Mouse (Mus musculus) MEL (cell line): ENCODE measurements around the gene Atp23. TPM values are rescaled to one million over a fixed set of nuclear protein-coding genes. Genes with fewer than 3 reads are reported as not detected.

ENCODE experiments used
- DNase-seq: peaks from one replicate; pipeline ENCODE4 v3.0.0; 2011; ENCODE audit warnings: low read depth, low spot score
- H3K27ac ChIP-seq: 2 replicates; pipeline ENCODE4 v1.5.1; 2012; ENCODE audit warnings: low read depth, mild to moderate bottlenecking, control low read depth, low read length, moderate library complexity; ENCODE audit not compliant: control insufficient read depth
- H3K27me3 ChIP-seq, 2 experiments: fragments of 150-350 bp in 1 of 2; sonication (generic) in 1 of 2; 2 replicates each; pipeline ENCODE4 v1.6.1; 2012; ENCODE audit warnings: low read length in 2 of 2, mild to moderate bottlenecking in 2 of 2, improper control_type of control experiment in 1 of 2, moderate library complexity in 1 of 2; ENCODE audit not compliant: insufficient read depth in 2 of 2, control insufficient read depth in 1 of 2
- H3K36me3 ChIP-seq, 2 experiments: 2 replicates each; pipeline ENCODE4 v1.6.1; 2012 to 2014; ENCODE audit warnings: low read length in 2 of 2, improper control_type of control experiment in 1 of 2, inconsistent platforms in 1 of 2, mild to moderate bottlenecking in 1 of 2; ENCODE audit not compliant: insufficient read depth in 2 of 2, control insufficient read depth in 1 of 2
- H3K4me1 ChIP-seq, 2 experiments: fragments of 150-350 bp in 1 of 2; sonication (generic) in 1 of 2; 2 replicates each; pipeline ENCODE4 v1.6.1; 2012; ENCODE audit warnings: low read length in 2 of 2, improper control_type of control experiment in 1 of 2, mild to moderate bottlenecking in 1 of 2; ENCODE audit not compliant: insufficient read depth in 2 of 2, control insufficient read depth in 1 of 2
- H3K4me3 ChIP-seq, 2 experiments: fragments of 150-350 bp in 1 of 2; sonication (generic) in 1 of 2; 2 replicates each; pipeline ENCODE4 v1.5.1; 2012; ENCODE audit warnings: low read depth in 2 of 2, low read length in 2 of 2, mild to moderate bottlenecking in 2 of 2, moderate library complexity in 2 of 2, control low read depth in 1 of 2, improper control_type of control experiment in 1 of 2; ENCODE audit not compliant: control insufficient read depth in 1 of 2, insufficient read depth in 1 of 2
- H3K79me2 ChIP-seq: 2 replicates; pipeline ENCODE4 v1.6.1; 2012; ENCODE audit warnings: mild to moderate bottlenecking, low read length, moderate library complexity; ENCODE audit not compliant: control insufficient read depth, poor library complexity, insufficient read depth
- H3K9ac ChIP-seq: 2 replicates; pipeline ENCODE4 v1.6.1; 2012; ENCODE audit warnings: low read depth, mild to moderate bottlenecking, control low read depth, low read length, moderate library complexity; ENCODE audit not compliant: control insufficient read depth, poor library complexity, severe bottlenecking
- H3K9me3 ChIP-seq: fragments of 150-350 bp; sonication (generic); replicated peaks from 2 replicates; pipeline ENCODE4 v1.6.1; 2012; ENCODE audit warnings: mild to moderate bottlenecking, low read length, improper control_type of control experiment, moderate library complexity; ENCODE audit not compliant: insufficient read depth
- CHD1 ChIP-seq: IDR thresholded peaks from 2 replicates; pipeline ENCODE4 v1.6.1; 2012; ENCODE audit warnings: low read depth, mild to moderate bottlenecking, inconsistent platforms, low read length, improper control_type of control experiment
- CHD2 ChIP-seq: IDR thresholded peaks from 2 replicates; pipeline ENCODE4 v1.6.1; 2011; ENCODE audit warnings: low read length, improper control_type of control experiment
- CTCF ChIP-seq, 3 experiments: IDR thresholded peaks in 2 of 3; conservative IDR thresholded peaks in 1 of 3; 2 replicates each; pipeline ENCODE4 v1.5.1; 2011 to 2012; ENCODE audit warnings: low read length in 3 of 3, low read depth in 2 of 3, mild to moderate bottlenecking in 2 of 3, improper control_type of control experiment in 1 of 3, inconsistent platforms in 1 of 3, mixed read lengths in 1 of 3, moderate library complexity in 1 of 3; ENCODE audit not compliant: control insufficient read depth in 1 of 3, insufficient read depth in 1 of 3, poor library complexity in 1 of 3, severe bottlenecking in 1 of 3
- KAT2A ChIP-seq: conservative IDR thresholded peaks from 2 replicates; pipeline ENCODE4 v1.6.1; 2012; ENCODE audit warnings: low read depth, low read length, improper control_type of control experiment, inconsistent platforms
- MXI1 ChIP-seq: IDR thresholded peaks from 2 replicates; pipeline ENCODE4 v1.6.1; 2011; ENCODE audit warnings: mild to moderate bottlenecking, low read depth, low read length, improper control_type of control experiment
- MYB ChIP-seq: IDR thresholded peaks from 2 replicates; pipeline ENCODE4 v1.6.1; 2011; ENCODE audit warnings: mild to moderate bottlenecking, low read depth, low read length, improper control_type of control experiment
- NELFE ChIP-seq: IDR thresholded peaks from 2 replicates; pipeline ENCODE4 v1.6.1; 2011; ENCODE audit warnings: low read depth, low read length, improper control_type of control experiment
- POLR2A ChIP-seq, 2 experiments: IDR thresholded peaks; 2 replicates each; pipeline ENCODE4 v1.6.1; 2011 to 2012; ENCODE audit warnings: low read length in 2 of 2, mild to moderate bottlenecking in 2 of 2, control low read depth in 1 of 2, improper control_type of control experiment in 1 of 2, low read depth in 1 of 2, moderate library complexity in 1 of 2; ENCODE audit not compliant: control insufficient read depth in 1 of 2, insufficient read depth in 1 of 2, poor library complexity in 1 of 2
- POLR2AphosphoS5 ChIP-seq: IDR thresholded peaks from 2 replicates; pipeline ENCODE4 v1.6.1; 2012; ENCODE audit warnings: low read depth, borderline replicate concordance, mild to moderate bottlenecking, inconsistent platforms, low read length, moderate library complexity, mixed read lengths
- RCOR1 ChIP-seq: IDR thresholded peaks from 2 replicates; pipeline ENCODE4 v1.6.1; 2012; ENCODE audit warnings: low read depth, mild to moderate bottlenecking, inconsistent platforms, low read length, improper control_type of control experiment
- SMC3 ChIP-seq: IDR thresholded peaks from 2 replicates; pipeline ENCODE4 v1.6.1; 2011; ENCODE audit warnings: low read depth, low read length, improper control_type of control experiment
- TBP ChIP-seq: IDR thresholded peaks from 2 replicates; pipeline ENCODE4 v1.8.0; 2011; ENCODE audit warnings: low read depth, low read length, improper control_type of control experiment
- UBTF ChIP-seq: IDR thresholded peaks from 2 replicates; pipeline ENCODE4 v1.6.1; 2012; ENCODE audit warnings: low read depth, mild to moderate bottlenecking, inconsistent platforms, low read length, improper control_type of control experiment, moderate library complexity, borderline replicate concordance; ENCODE audit not compliant: insufficient read depth
- USF1 ChIP-seq: IDR thresholded peaks from 2 replicates; pipeline ENCODE4 v1.6.1; 2014; ENCODE audit warnings: low read depth, mild to moderate bottlenecking, inconsistent platforms, low read length, improper control_type of control experiment, moderate library complexity
- USF2 ChIP-seq, 2 experiments: IDR thresholded peaks; 2 replicates each; pipeline ENCODE4 v1.6.1; 2011 to 2012; ENCODE audit warnings: improper control_type of control experiment in 2 of 2, low read length in 2 of 2, borderline replicate concordance in 1 of 2, inconsistent platforms in 1 of 2, low read depth in 1 of 2, mild to moderate bottlenecking in 1 of 2; ENCODE audit not compliant: insufficient read depth in 1 of 2
- polyA plus RNA-seq, 2 experiments: library from polyadenylated mRNA; stranded (reverse) in 1 of 2; unstranded in 1 of 2; fragments of >175 nt in 1 of 2; fragments of >200 nt in 1 of 2; gene quantifications; 2 replicates each; pipeline versions ENCODE4 v1.2.1 to v1.2.4; 2012; ENCODE audit warnings: low replicate concordance in 2 of 2, low read depth in 1 of 2; ENCODE audit not compliant: insufficient read length in 2 of 2, insufficient read depth in 1 of 2, missing spikeins in 1 of 2
- total RNA-seq: library from RNA; depleted of rRNA; stranded (reverse); fragments of 300-350 nt; gene quantifications from 2 replicates; pipeline ENCODE4 v1.2.3, GENCODE M21; 2012

Atp23 gene
- total and polyA plus RNA-seq, 3 experiments: 23.0 to 26.1 TPM; not detected in 1

DNA sequence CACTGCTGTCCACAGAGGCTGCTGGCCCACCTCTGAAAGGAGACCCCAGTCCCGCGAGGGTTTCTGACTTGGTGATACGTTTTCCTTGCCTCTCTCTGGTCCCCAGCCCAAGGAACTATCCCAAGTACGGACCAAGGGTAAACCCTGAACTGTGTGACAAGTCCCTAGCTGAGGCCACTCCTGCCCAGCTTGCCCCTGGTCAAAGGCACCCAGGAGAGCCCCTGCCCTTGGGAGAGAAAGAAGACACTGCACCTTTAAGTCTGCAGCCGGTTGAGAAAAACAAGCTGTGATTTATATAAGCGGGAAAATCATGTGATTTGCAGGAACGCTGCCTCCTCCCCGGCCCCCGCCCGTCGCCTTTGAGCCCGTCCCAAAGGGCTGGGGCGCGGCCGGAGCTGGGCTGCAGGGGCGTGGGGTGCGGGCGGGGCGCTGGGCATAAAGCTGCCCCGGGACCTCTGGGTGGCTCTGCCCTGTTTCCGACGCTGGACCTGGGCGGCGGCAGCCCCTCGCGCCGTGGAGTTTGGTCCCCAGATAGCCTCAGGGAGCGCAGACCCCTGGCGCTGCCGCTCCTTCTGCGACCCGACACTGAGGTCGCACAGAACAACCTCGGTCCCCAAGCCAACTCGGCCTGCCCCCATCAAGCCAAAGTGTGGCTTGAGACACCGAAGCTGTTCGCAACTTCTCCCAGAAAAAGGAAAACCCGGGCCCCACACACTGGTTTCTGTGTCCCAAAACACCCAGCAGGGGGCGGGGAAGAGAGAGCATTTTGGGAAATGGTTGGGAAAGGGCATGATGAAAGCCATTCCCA, 27.1 kb upstream of the Atp23 start:
- Histone ChIP-seq H3K79me2 (no peaks in the 10 kb centered on the region), H3K36me3 (no peaks in the 10 kb centered on the region), H3K27me3 (peaks cover 0 to 2% of the 10 kb centered on the region in 2 experiments; a peak in 2 of 4 replicates), H3K9ac (no peak overlapping the region), H3K27ac (no peak overlapping the region), H3K9me3 (no peaks in the 10 kb centered on the region), H3K4me3 (no peak overlapping the region), H3K4me1 (no peaks in the 10 kb centered on the region)
- no peak for TF ChIP-seq POLR2A (IDR thresholded peaks at IDR 0.05; ENCODE audit: control insufficient read depth in 1 of 2, insufficient read depth in 1 of 2, low read depth in 1 of 2, low read length in 2 of 2, poor library complexity in 1 of 2)
- no peak for TF ChIP-seq NELFE
- peak; percentile 16; the same call in 1 of the 2 replicates for TF ChIP-seq SMC3
- TF ChIP-seq UBTF: no peak
- TF ChIP-seq CTCF (IDR thresholded peaks at IDR 0.05 in 2 of 3, conservative IDR thresholded peaks at IDR 0.05 in 1 of 3; ENCODE audit: control insufficient read depth in 1 of 3, insufficient read depth in 1 of 3, low read depth in 2 of 3, low read length in 3 of 3, poor library complexity in 1 of 3, severe bottlenecking in 1 of 3): peak in 2 of 3 experiments; percentile 2 to 15; a peak in 1 of 6 replicates
- no peak for DNase-seq

DNA sequence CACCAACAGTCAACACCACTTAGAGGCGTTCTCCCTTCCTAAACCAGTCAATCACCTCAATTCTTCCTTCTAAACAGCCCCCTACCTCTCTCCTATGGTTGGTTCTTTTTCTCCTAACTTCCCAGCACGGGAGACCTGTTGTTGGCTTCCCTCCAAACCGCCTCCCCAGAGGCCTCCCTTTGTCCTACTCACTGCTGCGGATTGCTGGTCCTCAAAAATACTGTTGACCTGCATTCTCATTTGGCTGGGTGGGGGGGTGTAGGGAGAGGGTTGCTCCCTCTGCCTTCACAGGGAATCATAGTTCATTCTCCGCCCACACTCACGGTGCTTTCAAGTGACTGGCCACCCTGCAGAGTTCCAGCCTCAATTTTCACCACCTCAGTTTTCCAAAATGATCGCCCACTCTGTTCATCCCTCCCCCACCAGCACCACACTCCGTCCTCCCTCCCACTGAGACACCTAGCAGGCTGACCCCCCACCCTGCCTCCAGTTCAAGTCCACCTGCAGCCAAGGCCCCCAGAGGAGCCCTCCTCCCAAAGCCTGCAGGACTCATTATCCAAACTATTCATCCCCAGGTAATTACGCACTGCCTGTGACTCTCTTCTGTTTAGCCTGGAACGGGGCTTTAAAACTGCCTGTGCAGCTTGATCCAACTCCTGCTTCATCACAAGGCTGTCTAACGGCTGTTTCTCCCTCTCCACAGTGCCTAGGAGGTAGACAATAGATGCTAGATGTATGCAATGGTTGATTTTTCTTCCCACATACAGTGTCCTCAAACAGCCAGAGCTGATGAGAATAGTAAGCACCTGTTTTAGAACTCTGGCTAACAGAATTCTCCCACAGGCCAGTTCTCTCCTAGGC, 26.2 kb upstream of the Atp23 start:
- TF ChIP-seq KAT2A (no peak), MYB (no peak), POLR2AphosphoS5 (no peak), USF2 (IDR thresholded peaks at IDR 0.05; ENCODE audit: borderline replicate concordance in 1 of 2, insufficient read depth in 1 of 2, low read depth in 1 of 2, low read length in 2 of 2) (no peak), CHD1 (no peak), POLR2A (IDR thresholded peaks at IDR 0.05; ENCODE audit: control insufficient read depth in 1 of 2, insufficient read depth in 1 of 2, low read depth in 1 of 2, low read length in 2 of 2, poor library complexity in 1 of 2) (no peak), MXI1 (no peak), USF1 (no peak), RCOR1 (no peak), CHD2 (no peak), UBTF (no peak), TBP (no peak)
- Histone ChIP-seq H3K4me1 (no peaks in the 10 kb centered on the region), H3K27me3 (peaks cover 0 to 2% of the 10 kb centered on the region in 2 experiments; a peak in 2 of 4 replicates), H3K4me3 (no peak overlapping the region), H3K9ac (no peak overlapping the region), H3K79me2 (no peaks in the 10 kb centered on the region), H3K9me3 (no peaks in the 10 kb centered on the region), H3K27ac (no peak overlapping the region), H3K36me3 (no peaks in the 10 kb centered on the region)
- DNase-seq: no peak
